Mouse (Mus musculus) central nervous system, embryonic 14 days (tissue): ENCODE measurements around the gene Gpatch2. TPM values are rescaled to one million over a fixed set of nuclear protein-coding genes. Genes with fewer than 3 reads are reported as not detected.

ENCODE experiments used
- polyA plus RNA-seq: library from polyadenylated mRNA; depleted of rRNA; stranded (reverse); fragments of >200 nt; gene quantifications from 2 replicates; pipeline ENCODE4 v1.2.3, GENCODE M21; 2012; rRNA removed

The Gpatch2 gene
- polyA plus RNA-seq = 18.1 TPM in 2 replicates

DNA sequence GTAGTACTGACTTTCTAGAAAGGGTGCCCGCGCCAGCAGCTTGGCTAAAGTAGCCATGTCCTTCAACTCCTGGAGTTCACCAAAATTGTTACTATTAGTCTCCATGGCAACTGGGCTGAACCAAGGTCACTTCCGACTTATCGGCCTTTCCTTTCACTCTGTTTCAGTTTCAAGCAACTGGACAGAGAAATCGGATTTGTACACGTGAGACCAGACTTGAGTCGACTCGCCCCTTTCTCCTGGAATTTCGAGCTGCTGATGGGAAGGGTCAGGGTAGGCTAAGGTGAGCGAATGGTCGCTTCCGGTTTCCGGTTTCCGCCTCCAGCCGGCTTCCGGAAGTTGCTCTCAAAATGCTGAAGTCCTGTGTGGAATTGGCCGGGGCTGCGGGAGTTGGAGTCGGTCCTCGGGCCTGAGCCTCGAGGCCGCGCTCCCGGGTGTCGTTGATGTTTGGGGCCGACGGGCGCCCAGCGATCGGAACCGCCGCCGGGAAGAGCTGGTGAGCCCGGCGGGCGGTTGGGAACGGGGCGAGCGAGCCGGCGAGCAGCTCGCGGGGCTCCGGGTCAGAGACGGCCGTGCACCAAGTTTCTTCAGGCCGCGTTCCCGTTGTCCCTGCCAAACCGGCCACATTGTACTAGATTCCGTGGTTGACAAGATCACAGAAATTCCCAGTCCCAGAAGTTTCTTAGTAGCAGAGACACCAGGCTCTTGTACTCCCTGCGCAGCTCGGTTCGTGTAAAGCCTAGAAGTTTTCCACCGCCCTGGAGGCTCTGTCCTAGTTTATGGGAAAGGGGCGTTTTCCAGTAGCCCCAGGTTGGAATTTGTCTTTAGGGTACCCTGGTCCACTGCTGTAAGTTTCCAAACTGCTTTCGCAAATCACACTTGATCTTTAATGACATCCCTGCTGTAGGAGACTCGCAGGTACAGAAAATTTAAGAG lies at the start of gene Gpatch2, which contains the start of gene Spata17:
TSS of gene Gpatch2 (plus strand) at position 328 of the 936 bp plus-strand sequence.
TSS of gene Spata17 (minus strand) at position 285 of the 936 bp plus-strand sequence.

Other genes with a start within 250 kb of the Gpatch2 start
- gene D1Pas1, start 248.1 kb upstream of the Gpatch2 start, polyA plus RNA-seq = 0.05 TPM in 1 of 2 replicates, not detected in the other
- gene Spata17, start within 50 bp of the Gpatch2 start, polyA plus RNA-seq = 0.61 and 0.76 TPM in 2 replicates